Mouse (Mus musculus) adrenal gland, postnatal 0 days (tissue): ENCODE data around the gene Lamtor5. TPM values are rescaled to one million over a fixed set of nuclear protein-coding genes. Genes with fewer than 3 reads are reported as not detected.

Experiments
- polyA plus RNA-seq: library from polyadenylated mRNA; unstranded; fragments of >200 nt; fragmentation: Nextera tagmentation; extraction: Ambion mirVana; gene quantifications from 2 replicates; pipeline ENCODE4 v1.2.1, GENCODE M21; 2015

Lamtor5 gene
- 323 and 440 TPM in 2 replicates for polyA plus RNA-seq

DNA sequence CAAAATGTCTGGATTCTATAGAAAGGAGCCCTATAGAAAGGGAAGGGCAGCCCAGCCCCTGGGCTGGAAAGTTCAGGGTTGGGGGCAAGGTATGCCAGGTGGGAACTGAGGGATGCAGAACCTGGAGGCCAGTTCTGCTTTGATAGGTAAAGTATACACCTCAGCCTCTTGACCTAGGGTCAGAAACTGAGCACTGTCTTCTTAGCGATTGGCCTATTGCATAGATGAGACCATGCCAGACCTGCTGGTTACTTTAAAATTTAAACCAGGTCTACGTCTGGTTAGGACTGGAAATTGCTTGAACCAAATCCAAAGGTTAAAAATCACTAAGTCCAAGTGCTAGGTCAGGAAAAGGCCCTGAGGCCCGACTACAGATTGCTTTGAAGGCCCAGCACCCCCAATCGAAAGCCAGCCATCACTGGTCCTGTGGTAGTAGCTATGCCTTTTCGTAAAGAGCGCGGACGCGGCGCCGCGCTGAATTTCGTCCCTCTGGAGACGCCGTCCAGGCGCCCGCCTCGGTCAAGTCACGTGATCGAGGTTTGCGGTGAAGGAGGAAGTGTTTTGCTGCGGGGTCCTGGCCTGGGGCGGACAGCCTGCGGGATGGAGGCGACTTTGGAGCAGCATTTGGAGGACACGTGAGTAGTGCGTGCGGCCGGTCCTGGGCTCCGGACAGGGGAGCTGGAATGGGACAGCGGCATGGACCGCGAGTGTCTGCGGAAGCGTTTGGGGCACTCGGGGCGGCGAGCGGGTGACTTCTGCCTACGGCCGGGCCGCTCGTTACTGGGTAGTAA lies at the start of gene Lamtor5:
Lamtor5 (plus strand) TSS at position 380 of the 791 bp plus-strand sequence.

DNA sequence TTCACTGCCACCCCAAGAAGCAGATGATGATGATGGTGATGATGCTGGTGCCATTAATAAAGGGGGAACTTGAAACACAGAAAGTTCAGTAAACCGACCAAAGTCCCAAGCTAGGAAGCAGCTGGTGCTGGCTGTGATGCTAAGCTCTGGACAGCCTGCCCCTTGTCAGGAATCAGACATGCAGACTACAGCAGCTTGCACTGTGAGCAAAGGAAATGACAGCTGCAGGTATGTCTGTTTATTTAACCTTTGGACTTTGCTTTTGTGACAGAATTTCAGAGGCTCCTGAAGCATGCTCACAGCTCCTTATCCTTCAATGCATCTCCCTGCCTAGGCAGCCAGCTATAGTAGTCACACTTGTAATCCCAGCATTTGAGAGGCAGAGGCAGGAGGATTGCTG lies 48.1 kb upstream of the Lamtor5 start, which contains the start of gene A630076J17Rik:
A630076J17Rik (plus strand) TSS at position 88 of the 400 bp plus-strand sequence.

GRCm38 (mm10) chr3:107239607-107240006 lies 39.1 kb upstream of the Lamtor5 start, which contains the start of gene Prok1:
TSS of gene Prok1 (minus strand) at chr3:107239707.

DNA sequence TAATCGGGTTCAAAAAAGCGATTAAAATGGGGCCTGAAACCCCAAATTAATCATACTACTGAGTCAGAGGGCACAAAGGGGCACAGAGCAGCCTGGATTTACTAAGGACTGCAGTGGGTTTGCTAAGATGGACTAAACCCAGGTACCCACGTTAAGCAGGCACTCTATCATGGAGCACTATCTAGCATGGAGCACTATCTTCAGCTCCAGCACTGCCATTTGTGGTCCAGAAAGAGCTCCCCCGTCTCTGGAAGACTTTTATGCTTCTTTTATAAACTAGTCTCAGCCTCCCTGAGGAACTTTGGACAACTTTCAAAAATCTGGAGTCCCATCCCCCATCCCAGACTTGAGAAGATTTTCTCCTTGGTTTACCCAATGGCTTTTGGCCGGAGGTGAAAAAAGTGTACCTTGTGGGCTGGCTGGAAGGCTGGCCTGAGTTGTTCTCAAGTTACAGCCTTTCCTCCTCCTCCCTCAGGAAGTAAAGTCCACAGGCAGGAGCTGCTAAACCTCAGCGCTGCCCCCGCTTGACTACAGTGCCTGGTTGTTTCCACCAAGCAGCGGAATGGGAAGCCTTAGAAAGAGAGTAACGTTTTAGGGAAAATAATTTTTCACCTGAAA lies 12.2 kb downstream of the Lamtor5 start, which contains the start of gene Slc16a4:
Slc16a4 (plus strand) TSS at position 467 of the 618 bp plus-strand sequence.

Other genes starting within 250 kb of the Lamtor5 start
- 0.98 and 1.7 TPM in 2 replicates for gene Kcna3, start 242.7 kb upstream of the Lamtor5 start, polyA plus RNA-seq
- 0.36 and 0.69 TPM in 2 replicates for gene Kcna2, start 177.7 kb upstream of the Lamtor5 start, polyA plus RNA-seq
- not detected in 2 replicates for gene Kcna10, start 95.8 kb upstream of the Lamtor5 start, polyA plus RNA-seq
- 5.7 and 151 TPM in 2 replicates for gene Cym, start 57.1 kb upstream of the Lamtor5 start, polyA plus RNA-seq
- gene A630076J17Rik, start 48.2 kb upstream of the Lamtor5 start, polyA plus RNA-seq, result not detected in 2 replicates
- gene Prok1, start 39.2 kb upstream of the Lamtor5 start, polyA plus RNA-seq, result 0.32 and 0.43 TPM in 2 replicates
- 2.7 and 3.5 TPM in 2 replicates for gene Slc16a4, start 12.4 kb downstream of the Lamtor5 start, polyA plus RNA-seq
- gene Rbm15, start 54.8 kb downstream of the Lamtor5 start, polyA plus RNA-seq, result 5.6 and 8.5 TPM in 2 replicates
- 4.8 and 6.4 TPM in 2 replicates for gene Kcnc4, start 180.7 kb downstream of the Lamtor5 start, polyA plus RNA-seq
- 0.66 and 2.7 TPM in 2 replicates for gene Slc6a17, start 239.2 kb downstream of the Lamtor5 start, polyA plus RNA-seq